Mouse (Mus musculus): Measurements from ENCODE around the gene Timp2.

The Timp2 gene

DNA sequence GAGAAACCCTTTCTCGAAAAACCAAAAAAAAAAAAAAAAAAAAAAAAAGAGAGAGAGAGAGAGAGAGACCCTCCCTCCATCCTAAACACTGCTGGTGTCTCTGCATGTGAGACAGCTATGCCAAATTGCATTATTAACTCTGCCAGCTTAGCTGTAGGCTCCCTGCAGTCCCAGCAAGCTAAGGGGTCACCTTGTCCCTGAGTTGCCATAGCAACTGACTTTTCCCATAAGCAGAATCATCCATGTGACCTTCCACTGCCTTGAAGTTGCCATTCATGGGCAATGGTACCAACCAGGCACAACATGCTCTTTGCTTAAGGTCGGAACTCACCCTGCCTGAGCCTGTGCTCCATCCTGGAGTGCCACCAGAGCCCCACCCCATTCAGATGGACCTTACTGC lies 60.5 kb downstream of the Timp2 start:
- DNase-seq (ENCODE audit: low read depth, low spot score), result no peak

DNA sequence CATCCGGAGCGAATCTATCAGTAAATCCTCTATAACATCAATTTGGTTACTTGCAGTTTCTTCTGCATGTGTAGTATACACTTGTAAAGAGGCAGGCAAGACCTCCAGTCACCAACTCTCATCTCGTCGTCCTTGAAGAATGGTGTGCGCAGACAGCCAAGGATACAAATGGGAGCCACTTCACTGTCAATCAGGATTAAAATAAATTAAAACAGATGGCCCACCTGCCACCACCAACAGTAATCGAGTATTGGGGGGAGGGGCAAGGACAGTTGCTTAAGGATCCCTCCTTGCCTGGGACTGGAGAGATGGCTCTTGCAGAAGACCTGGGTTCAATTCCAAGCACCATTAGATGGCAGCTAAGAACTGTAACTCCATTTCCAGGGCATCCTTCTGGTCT lies 62.9 kb downstream of the Timp2 start:
- DNase-seq (ENCODE audit: low read depth, low spot score), result no peak

DNA sequence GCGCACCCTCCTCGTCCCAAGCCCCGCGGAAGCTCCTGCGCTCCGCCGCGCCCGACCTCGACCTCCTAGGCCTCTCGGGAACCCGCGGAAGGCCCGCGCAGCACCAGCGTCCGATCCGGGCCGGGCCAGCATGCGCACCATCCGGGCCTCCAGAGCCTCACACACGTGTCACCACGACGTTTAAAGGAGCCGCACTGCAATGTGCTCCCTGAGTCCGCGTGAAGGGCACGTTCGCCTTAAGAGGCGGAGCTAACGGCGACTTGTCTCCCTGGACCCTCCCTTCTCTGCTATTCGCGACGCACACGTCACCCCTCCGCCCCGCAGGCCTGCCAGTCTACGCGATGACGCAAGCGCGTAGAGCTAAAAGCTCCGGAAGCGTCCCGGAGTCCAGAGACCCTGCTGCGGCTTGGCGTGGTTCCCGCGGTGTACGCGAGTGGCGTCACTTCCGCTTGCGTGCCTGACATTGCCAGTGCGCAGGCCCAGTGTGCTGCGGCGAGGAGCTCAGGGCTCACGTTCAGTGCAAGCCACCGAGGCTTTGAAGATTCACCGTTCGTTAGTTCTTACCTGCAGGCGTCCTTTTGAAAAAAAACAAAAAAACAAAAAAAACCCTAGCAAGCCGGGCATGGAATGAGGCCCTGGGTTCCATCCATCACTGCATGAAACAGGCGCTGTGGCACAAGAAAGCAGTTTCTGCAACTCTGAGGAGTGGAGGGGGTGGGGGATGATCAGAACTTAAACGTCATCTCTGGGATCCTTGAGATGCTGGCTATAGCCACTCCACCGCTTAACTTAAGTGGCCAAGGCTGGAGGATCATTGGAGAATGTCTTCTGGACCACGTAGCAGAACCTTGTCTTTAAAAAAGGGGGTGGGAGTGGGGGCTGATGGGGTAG lies 65.3 kb downstream of the Timp2 start, which contains the start of gene Usp36:
Usp36 (minus strand) TSS at position 246 of the 891 bp plus-strand sequence.
- DNase-seq (ENCODE audit: low read depth, low spot score), result peak; percentile 94

DNA sequence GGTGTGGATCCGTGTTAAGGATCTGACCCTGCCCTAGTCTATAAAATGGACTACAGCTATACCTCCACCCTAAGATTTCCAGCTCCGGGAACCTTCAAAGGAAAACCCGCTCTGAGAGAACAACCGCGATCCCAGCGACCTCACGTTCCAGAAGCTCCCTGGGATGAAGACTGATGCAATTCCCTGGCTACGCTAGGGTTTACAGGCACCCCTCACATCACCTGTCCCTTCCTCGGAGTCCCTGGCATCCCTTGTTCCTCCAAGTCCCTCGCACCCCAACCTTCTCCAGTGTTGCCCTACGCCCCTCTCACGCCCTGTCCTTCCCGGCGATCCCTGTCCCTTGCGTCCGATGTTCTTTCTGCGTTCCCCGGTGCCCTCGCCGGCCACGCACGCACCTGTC lies 66.0 kb downstream of the Timp2 start:
- no peak for DNase-seq (ENCODE audit: low read depth, low spot score)

DNA sequence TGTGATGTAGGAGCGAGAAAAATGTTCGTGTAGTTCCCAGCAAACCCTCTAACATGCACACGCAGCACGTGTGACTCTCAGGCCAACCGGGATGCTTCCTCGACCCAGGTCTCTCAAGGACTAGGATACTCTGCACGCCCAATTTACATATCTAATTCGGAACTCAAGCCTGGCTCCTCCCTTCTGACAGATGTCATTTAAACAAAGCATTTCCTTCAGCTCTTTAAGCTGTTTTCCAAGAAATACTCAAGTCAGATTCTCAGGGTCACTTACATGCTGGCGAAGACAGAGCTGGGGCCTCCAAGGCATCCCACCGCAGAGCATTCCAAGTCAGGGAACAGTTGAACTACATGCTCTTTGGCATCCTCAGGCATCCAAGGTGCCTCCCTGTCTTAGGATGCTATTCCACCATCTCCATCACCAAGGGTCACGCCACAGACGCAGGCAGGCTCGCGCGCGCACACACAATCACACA lies 66.5 kb downstream of the Timp2 start:
- DNase-seq (ENCODE audit: low read depth, low spot score), result no peak

DNA sequence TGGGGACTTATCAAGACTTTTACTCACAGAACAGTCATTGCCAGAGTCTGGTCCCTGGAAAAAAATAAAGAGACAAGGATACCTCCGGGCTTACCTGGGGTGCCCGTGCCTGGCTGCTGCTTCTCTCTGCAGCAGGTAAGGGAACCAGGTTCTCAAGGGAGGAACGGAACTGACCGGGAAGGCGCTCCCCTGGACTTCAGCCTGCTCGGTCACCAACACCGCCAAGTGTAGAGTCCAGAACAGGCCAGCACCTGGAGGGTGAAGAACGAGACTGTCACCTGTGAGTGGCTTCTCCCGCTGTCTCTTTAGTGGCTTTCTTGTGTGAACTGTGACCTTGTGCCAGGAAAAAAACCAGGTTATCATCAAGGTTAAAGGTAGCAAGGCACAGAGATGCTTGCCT lies 68.0 kb downstream of the Timp2 start:
- no peak for DNase-seq (ENCODE audit: low read depth, low spot score)

DNA sequence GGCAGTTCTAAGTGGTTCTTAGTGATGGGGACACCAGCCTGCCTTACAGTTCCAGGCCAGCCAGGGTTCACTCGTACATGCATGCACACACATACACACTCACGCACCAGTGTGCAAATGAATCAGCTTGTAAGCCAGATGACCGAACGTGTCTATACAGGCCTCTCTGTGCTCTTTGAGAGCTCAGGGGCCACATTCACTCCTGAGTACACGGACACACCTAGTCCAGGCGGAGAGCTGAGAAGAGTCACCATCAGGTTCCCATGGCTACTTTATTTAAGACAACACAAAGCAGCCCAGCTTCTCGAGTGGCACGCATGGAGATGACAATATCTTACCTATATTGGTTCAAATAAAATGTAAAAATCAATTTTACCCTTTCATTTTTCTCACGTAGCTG lies 69.1 kb downstream of the Timp2 start:
- DNase-seq (ENCODE audit: low read depth, low spot score), result no peak

DNA sequence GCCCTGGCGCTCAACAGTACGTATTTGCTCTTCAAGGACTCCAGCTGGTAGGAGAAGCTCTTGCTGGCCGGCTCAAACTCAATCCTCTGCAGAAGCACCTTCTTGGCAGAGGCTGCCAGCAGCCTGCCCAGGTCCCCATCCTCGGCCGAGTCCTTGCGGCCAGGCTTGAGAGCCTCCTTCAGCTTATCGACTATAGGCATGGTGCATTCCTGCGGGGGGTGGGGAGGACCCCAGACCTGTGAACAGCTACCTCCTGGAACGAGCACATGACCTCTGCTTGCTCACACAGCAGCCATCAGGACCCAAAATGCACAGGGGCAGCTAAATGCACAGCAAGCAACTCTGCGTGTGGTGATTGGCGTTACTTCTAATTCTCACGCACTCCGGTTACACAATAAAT lies 69.7 kb downstream of the Timp2 start:
- no peak for DNase-seq (ENCODE audit: low read depth, low spot score)

DNA sequence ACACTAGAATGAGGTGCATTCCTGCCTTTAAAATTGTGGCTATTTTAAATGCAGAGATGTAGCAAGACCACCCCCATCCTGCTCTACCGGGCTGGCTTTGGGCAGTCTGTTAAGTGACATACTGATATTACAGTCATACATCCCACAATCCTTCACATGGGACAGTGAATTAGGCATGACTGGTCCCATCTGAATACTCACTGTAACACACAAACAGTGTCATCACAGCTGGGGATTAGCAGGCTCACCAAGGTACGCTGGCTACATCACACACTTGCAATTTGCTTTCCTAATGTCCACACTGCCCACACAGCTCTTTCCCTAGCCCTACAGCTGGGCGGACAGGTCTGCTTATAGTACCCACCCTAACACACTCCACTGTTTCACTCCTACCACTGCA lies 75.3 kb downstream of the Timp2 start:
- DNase-seq (ENCODE audit: low read depth, low spot score), result no peak

DNA sequence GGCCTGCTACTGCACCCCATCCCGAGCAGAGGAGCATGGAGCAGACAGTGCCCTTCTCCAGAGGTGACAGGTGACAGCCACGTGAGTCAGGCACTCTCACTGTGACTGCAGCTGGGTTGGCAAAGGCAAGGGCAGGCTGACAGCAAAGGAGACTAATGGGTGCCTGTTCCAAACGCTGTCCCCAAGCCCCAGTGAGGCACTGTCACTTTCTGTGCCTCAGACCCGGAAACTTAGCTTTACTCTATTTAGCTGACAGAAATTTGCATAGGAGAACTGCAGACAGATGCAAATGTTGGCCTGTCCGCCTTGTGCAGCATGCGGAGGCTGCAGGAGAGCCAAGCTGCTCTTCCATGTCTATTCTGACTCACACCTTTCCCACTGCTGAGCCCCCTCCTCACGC lies 79.2 kb downstream of the Timp2 start:
- no peak for DNase-seq (ENCODE audit: low read depth, low spot score)

DNA sequence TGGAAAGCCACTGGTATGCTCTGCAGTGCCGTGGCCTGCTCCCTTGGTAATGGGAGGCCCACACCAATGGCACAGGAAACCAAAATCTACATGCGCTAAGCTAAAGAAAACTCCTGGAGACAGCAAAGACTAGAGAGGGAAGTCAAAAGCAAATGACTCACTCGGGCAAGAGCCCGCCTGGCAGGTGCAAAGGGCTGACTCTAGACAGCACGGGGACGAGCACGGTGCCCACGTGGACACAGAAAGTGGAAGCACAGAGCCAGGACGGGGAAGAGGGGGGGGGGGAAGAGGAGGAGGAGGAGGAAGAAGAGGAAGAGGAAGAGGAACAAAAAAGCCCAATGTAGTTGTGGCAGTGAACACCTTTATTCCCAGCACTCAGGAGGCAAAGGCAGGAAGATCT lies 80.4 kb downstream of the Timp2 start:
- no peak for DNase-seq (ENCODE audit: low read depth, low spot score)

DNA sequence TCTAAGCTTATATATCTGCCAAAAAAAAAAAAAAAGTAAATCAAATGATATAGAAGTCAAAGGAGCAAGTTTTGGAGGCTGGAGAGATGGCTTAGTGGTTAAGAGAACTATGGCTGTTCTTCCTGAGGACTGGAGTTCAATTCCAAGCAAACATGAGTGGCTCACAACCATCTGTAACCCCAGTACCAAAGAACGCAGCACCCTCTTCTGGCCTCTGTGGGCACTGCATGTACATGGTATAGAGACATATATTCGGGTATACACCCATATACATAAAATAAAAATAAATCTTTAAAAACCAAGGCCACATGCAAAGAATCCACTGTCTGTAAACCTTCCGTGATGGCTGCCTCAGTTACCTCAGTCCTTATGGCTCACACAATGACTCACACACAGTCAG lies 85.7 kb downstream of the Timp2 start:
- DNase-seq (ENCODE audit: low read depth, low spot score), result no peak

DNA sequence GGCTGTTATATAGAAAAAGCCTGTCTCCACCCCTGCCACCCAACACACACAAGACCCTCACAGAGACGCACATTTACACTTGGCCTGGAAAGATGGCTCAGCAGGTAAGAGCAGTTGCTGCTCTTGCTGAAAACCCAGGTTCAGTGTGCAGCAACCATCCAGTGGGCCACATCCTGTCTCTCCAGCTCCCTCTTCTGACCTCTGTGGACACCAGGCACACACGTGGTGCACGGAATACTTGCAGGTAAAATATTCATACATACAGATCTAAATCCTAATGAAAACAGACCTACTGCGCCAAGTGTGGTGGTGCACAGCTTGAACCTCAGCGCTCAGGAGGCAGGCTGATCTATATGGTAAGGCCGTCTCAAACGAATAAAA lies 88.9 kb downstream of the Timp2 start:
- no peak for DNase-seq (ENCODE audit: low read depth, low spot score)

DNA sequence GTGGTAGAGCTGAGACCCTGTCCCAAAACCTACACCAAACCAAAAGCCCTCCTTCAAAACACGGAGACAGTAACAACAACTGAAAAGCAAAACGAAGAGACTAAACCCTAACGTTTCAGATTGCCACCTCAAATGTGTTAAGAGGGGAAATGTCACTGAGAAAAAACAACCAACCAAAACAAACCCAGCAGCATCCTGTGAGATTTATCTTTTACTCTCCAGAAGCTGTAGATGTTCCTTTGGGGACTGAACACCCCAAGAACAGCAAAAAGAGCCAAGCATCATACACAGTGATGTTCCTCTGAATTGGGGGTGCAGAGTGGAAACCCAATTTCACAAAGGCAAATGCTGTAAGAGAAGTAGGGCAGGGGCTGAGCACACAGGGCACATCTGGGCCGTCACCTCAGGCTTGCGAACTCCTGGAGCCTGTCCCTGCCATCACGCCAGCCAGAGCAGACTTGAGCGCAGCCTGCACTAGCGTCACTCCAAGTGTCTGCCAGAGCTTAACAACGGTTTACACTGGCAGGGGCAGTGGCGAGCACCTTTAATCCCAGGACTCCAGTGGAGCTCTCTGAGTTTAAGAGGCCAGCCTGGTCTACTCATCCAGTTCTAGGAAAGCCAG lies 89.4 kb downstream of the Timp2 start:
- DNase-seq (ENCODE audit: low read depth, low spot score), result no peak

DNA sequence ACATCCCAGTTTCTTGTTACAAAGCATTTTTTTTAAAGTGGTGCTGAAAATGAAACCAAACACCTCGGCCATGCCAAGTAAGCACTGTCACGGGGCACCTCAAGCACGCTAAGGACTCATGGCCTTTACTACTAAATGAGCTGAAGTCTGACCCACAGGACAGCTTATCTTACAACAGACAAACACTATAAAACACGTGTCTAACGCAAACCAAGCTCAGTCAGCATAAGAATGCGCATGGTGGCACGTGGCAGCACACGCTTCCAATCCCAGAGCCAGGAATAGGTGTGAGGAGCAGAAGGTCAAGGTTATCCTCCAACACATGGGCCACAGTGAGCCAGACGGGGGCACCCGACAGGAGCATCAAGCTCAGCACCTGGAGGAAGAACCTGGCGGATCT lies 89.9 kb downstream of the Timp2 start:
- no peak for DNase-seq (ENCODE audit: low read depth, low spot score)

DNA sequence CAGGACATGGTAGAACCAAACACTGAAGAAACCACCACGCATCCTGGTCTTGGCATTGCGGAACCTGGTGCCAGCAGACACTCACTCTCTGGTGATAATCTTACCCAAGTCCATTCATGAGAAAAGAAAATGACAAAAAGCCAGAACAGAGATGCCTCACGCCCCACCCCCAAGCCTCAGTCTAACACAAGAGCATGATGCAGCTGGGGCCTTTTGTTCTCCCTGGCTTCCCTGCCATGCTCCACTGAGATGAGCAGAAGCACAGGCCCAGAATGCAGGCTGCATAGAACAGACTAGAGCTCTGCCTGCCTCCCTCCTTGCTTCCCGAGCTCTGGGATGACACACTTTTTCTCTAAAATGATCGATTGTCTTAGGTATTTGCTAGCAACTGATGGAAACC lies 92.4 kb downstream of the Timp2 start:
- DNase-seq (ENCODE audit: low read depth, low spot score), result no peak

DNA sequence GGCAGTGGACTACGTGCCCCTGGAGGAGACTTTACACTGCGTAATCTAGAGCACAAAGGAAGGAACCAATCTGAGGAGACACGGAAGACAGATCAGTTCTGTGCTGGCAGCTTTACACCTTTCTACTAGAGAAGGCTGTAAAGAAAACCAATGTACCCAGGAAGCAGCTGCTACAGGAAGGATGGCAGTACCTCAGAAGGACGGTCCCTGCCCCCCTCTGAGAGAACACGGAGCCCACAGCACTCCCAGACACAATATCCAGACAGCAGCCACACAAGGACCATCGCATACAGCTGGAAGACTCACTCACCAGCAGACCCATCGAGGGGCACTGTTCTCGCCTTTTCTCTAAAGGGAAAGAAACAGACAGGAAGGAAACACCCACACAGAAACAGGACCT lies 95.5 kb downstream of the Timp2 start:
- DNase-seq (ENCODE audit: low read depth, low spot score), result no peak

DNA sequence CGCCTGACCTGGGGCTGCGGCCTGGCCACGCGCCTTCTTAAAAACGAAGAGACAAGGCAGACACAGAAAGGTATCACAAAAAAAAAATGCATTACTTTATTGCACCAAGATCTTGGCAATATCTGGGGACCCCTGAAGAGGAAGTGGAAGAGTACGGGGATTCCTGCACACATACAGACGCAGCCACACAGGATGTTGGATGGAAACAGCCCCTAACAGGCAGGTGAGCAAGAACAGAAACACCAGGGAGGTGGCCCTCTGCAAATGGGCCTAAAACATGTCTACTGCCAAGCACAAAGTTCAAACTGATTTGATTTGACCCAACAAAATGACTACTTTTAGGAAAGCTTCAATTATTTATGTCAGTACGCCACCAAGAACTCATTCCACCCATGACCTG lies 96.0 kb downstream of the Timp2 start:
- no peak for DNase-seq (ENCODE audit: low read depth, low spot score)

DNA sequence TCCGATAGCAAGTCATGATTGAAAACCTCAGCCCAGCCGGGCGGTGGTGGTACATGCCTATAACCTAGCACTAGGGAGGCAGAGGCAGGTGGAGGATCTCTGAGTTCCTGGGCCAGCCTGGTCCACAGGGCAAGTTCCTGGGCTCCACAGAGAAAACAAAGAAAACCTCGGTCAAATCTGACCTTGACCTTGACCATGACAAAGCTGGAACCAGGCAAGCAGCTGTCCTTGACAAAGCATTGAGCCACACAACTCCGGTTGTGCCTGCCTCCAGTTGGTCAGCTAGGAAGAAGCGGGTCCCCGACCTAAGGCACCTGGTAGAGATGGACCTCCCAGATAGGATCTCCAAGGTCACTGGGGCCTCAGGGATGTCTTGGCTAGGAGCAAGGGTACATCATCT lies 99.2 kb downstream of the Timp2 start:
- no peak for DNase-seq (ENCODE audit: low read depth, low spot score)

DNA sequence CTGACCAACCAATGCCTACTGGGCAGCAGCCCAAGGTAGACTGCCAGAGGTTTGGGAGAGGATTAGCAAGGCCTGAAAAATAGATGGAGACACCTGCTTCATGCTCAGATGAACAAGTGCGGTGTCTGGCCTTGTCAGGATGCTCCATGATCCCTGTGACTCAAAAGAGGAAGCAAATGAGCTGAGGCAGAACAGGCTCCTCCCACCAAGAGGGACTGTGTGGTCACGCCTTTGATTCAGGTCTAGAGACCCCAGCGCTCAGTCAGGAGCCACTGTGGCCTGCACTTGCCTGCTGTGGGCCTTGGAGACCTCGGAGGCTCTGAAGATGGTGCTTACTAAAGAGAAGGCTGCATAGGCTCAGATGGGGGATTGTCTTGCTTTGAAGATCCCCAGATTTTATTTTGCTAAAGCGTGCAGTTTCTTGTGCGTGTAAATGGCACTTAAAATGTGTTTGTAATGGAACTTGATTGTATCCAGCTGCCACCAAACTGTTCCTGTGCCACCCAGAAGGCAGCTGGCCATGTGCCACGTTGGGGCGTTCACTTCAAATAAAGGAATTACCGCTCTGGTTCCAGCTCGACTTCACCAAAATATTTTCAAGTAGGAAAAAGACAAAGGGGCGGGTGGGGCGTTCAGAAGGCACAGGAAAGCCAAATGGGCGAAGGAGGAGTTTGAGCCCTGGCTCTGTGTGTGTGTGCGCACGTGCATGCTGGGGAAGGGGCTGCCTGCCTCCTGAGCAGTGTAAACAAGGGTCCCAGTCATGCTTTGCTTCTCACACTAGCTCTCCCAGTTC lies 101.2 kb downstream of the Timp2 start:
- DNase-seq (ENCODE audit: low read depth, low spot score), result no peak

DNA sequence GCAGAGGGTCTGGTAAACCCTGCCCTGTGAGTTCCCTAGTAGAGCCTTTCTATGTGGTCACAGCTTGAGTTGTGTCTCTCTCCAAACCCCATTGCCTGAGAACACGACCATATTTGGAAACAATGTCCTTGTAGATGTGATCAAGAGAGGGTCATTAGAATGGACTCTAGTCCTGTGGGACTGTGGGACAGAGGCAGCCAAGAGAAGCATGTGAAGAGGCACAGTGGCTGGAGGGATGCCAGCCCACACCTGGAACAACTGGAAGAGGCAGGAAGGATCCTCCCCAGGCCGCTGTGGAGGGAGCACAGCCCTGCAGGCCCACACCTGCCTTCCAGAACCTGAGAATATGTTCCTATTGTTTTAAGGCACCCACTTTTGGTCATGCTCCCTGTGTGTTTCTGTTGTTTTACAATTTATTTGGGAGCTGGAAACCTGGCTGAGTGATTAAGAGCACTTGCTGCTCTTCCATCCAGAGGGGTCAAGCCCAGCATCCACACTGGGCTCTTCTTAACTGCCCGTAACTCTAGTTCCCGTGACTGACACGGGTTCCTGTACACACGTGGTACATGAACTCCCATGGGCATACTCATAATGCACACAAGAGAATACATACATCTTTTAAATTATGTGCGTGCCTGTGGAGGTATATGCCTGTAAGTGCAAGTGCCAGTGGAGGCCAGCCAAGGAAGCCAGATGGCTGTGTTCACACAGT lies 101.9 kb downstream of the Timp2 start:
- no peak for DNase-seq (ENCODE audit: low read depth, low spot score)
